Mouse (Mus musculus) liver, adult 2 months (tissue): ENCODE measurements at regions not wholly inside any gene's neighbourhood (a gene's known extent, or its start where the extent isn't known, plus 50 kb on each side); places are given as distances from the start of the nearest gene placed in this dataset.

Experiments used
- CTCF ChIP-seq: fragments of 200-500 bp; IDR thresholded peaks from 2 replicates; pipeline ENCODE4 v1.5.1; 2011; ENCODE audit warnings: low read depth, low read length, control low read depth
- POLR2A ChIP-seq: fragments of 200-500 bp; IDR thresholded peaks from 2 replicates; pipeline ENCODE4 v1.6.1; 2011; ENCODE audit warnings: low read length, control low read depth; ENCODE audit not compliant: insufficient read depth; ENCODE audit errors: extremely low read depth

GRCm38 (mm10) chr3:136455651-136456470 is 130.0 kb upstream of the Bank1 start:
- TF ChIP-seq CTCF (no peak), POLR2A (no peak)
